Mouse (Mus musculus) MEL (cell line): ENCODE measurements around the gene Tmco4. TPM values are rescaled to one million over a fixed set of nuclear protein-coding genes. Genes with fewer than 3 reads are reported as not detected.

Experiments
- DNase-seq: peaks from one replicate; pipeline ENCODE4 v3.0.0; 2011; ENCODE audit warnings: low read depth, low spot score
- H3K27ac ChIP-seq: 2 replicates; pipeline ENCODE4 v1.5.1; 2012; ENCODE audit warnings: low read depth, mild to moderate bottlenecking, control low read depth, low read length, moderate library complexity; ENCODE audit not compliant: control insufficient read depth
- H3K27me3 ChIP-seq, 2 experiments: fragments of 150-350 bp in 1 of 2; sonication (generic) in 1 of 2; 2 replicates each; pipeline ENCODE4 v1.6.1; 2012; ENCODE audit warnings: low read length in 2 of 2, mild to moderate bottlenecking in 2 of 2, improper control_type of control experiment in 1 of 2, moderate library complexity in 1 of 2; ENCODE audit not compliant: insufficient read depth in 2 of 2, control insufficient read depth in 1 of 2
- H3K36me3 ChIP-seq, 2 experiments: 2 replicates each; pipeline ENCODE4 v1.6.1; 2012 to 2014; ENCODE audit warnings: low read length in 2 of 2, improper control_type of control experiment in 1 of 2, inconsistent platforms in 1 of 2, mild to moderate bottlenecking in 1 of 2; ENCODE audit not compliant: insufficient read depth in 2 of 2, control insufficient read depth in 1 of 2
- H3K4me1 ChIP-seq, 2 experiments: fragments of 150-350 bp in 1 of 2; sonication (generic) in 1 of 2; 2 replicates each; pipeline ENCODE4 v1.6.1; 2012; ENCODE audit warnings: low read length in 2 of 2, improper control_type of control experiment in 1 of 2, mild to moderate bottlenecking in 1 of 2; ENCODE audit not compliant: insufficient read depth in 2 of 2, control insufficient read depth in 1 of 2
- H3K4me3 ChIP-seq, 2 experiments: fragments of 150-350 bp in 1 of 2; sonication (generic) in 1 of 2; 2 replicates each; pipeline ENCODE4 v1.5.1; 2012; ENCODE audit warnings: low read depth in 2 of 2, low read length in 2 of 2, mild to moderate bottlenecking in 2 of 2, moderate library complexity in 2 of 2, control low read depth in 1 of 2, improper control_type of control experiment in 1 of 2; ENCODE audit not compliant: control insufficient read depth in 1 of 2, insufficient read depth in 1 of 2
- H3K79me2 ChIP-seq: 2 replicates; pipeline ENCODE4 v1.6.1; 2012; ENCODE audit warnings: mild to moderate bottlenecking, low read length, moderate library complexity; ENCODE audit not compliant: control insufficient read depth, poor library complexity, insufficient read depth
- H3K9ac ChIP-seq: 2 replicates; pipeline ENCODE4 v1.6.1; 2012; ENCODE audit warnings: low read depth, mild to moderate bottlenecking, control low read depth, low read length, moderate library complexity; ENCODE audit not compliant: control insufficient read depth, poor library complexity, severe bottlenecking
- H3K9me3 ChIP-seq: fragments of 150-350 bp; sonication (generic); replicated peaks from 2 replicates; pipeline ENCODE4 v1.6.1; 2012; ENCODE audit warnings: mild to moderate bottlenecking, low read length, improper control_type of control experiment, moderate library complexity; ENCODE audit not compliant: insufficient read depth
- BHLHE40 ChIP-seq: IDR thresholded peaks from 2 replicates; pipeline ENCODE4 v1.6.1; 2012; ENCODE audit warnings: low read depth, mild to moderate bottlenecking, inconsistent platforms, low read length, improper control_type of control experiment, borderline replicate concordance
- CHD2 ChIP-seq: IDR thresholded peaks from 2 replicates; pipeline ENCODE4 v1.6.1; 2011; ENCODE audit warnings: low read length, improper control_type of control experiment
- CTCF ChIP-seq, 3 experiments: IDR thresholded peaks in 2 of 3; conservative IDR thresholded peaks in 1 of 3; 2 replicates each; pipeline ENCODE4 v1.5.1; 2011 to 2012; ENCODE audit warnings: low read length in 3 of 3, low read depth in 2 of 3, mild to moderate bottlenecking in 2 of 3, improper control_type of control experiment in 1 of 3, inconsistent platforms in 1 of 3, mixed read lengths in 1 of 3, moderate library complexity in 1 of 3; ENCODE audit not compliant: control insufficient read depth in 1 of 3, insufficient read depth in 1 of 3, poor library complexity in 1 of 3, severe bottlenecking in 1 of 3
- GABPA ChIP-seq: IDR thresholded peaks from 2 replicates; pipeline ENCODE4 v1.6.1; 2012; ENCODE audit warnings: low read depth, mild to moderate bottlenecking, inconsistent platforms, low read length, improper control_type of control experiment, moderate library complexity
- HCFC1 ChIP-seq: IDR thresholded peaks from 2 replicates; pipeline ENCODE4 v1.6.1; 2012; ENCODE audit warnings: low read depth, mild to moderate bottlenecking, inconsistent platforms, low read length, improper control_type of control experiment, moderate library complexity
- KAT2A ChIP-seq: conservative IDR thresholded peaks from 2 replicates; pipeline ENCODE4 v1.6.1; 2012; ENCODE audit warnings: low read depth, low read length, improper control_type of control experiment, inconsistent platforms
- MAFK ChIP-seq: IDR thresholded peaks from 2 replicates; pipeline ENCODE4 v1.6.1; 2011; ENCODE audit warnings: low read depth, mild to moderate bottlenecking, low read length, improper control_type of control experiment, borderline replicate concordance
- MAX ChIP-seq: IDR thresholded peaks from 2 replicates; pipeline ENCODE4 v1.6.1; 2011; ENCODE audit warnings: low read length, improper control_type of control experiment
- MEF2A ChIP-seq: IDR thresholded peaks from 2 replicates; pipeline ENCODE4 v1.6.1; 2014; ENCODE audit warnings: low read depth, mild to moderate bottlenecking, inconsistent platforms, low read length, improper control_type of control experiment; ENCODE audit not compliant: poor library complexity, insufficient replicate concordance, severe bottlenecking; ENCODE audit errors: extremely low read depth
- MYB ChIP-seq: IDR thresholded peaks from 2 replicates; pipeline ENCODE4 v1.6.1; 2011; ENCODE audit warnings: mild to moderate bottlenecking, low read depth, low read length, improper control_type of control experiment
- MYC ChIP-seq: IDR thresholded peaks from 2 replicates; pipeline ENCODE4 v1.6.1; 2011; ENCODE audit warnings: low read depth, mild to moderate bottlenecking, low read length, improper control_type of control experiment, moderate library complexity
- NELFE ChIP-seq: IDR thresholded peaks from 2 replicates; pipeline ENCODE4 v1.6.1; 2011; ENCODE audit warnings: low read depth, low read length, improper control_type of control experiment
- NRF1 ChIP-seq: IDR thresholded peaks from 2 replicates; pipeline ENCODE4 v1.6.1; 2014; ENCODE audit warnings: low read depth, mild to moderate bottlenecking, inconsistent platforms, low read length, improper control_type of control experiment, moderate library complexity; ENCODE audit not compliant: poor library complexity, insufficient read depth, severe bottlenecking
- POLR2A ChIP-seq, 2 experiments: IDR thresholded peaks; 2 replicates each; pipeline ENCODE4 v1.6.1; 2011 to 2012; ENCODE audit warnings: low read length in 2 of 2, mild to moderate bottlenecking in 2 of 2, control low read depth in 1 of 2, improper control_type of control experiment in 1 of 2, low read depth in 1 of 2, moderate library complexity in 1 of 2; ENCODE audit not compliant: control insufficient read depth in 1 of 2, insufficient read depth in 1 of 2, poor library complexity in 1 of 2
- POLR2AphosphoS2 ChIP-seq: IDR thresholded peaks from 2 replicates; pipeline ENCODE4 v1.6.1; 2011; ENCODE audit warnings: low read length, improper control_type of control experiment
- POLR2AphosphoS5 ChIP-seq: IDR thresholded peaks from 2 replicates; pipeline ENCODE4 v1.6.1; 2012; ENCODE audit warnings: low read depth, borderline replicate concordance, mild to moderate bottlenecking, inconsistent platforms, low read length, moderate library complexity, mixed read lengths
- RAD21 ChIP-seq: IDR thresholded peaks from 2 replicates; pipeline ENCODE4 v1.6.1; 2011; ENCODE audit warnings: mild to moderate bottlenecking, low read depth, low read length, improper control_type of control experiment
- RCOR1 ChIP-seq: IDR thresholded peaks from 2 replicates; pipeline ENCODE4 v1.6.1; 2012; ENCODE audit warnings: low read depth, mild to moderate bottlenecking, inconsistent platforms, low read length, improper control_type of control experiment
- SIN3A ChIP-seq: IDR thresholded peaks from 2 replicates; pipeline ENCODE4 v1.6.1; 2012; ENCODE audit warnings: low read length, improper control_type of control experiment, inconsistent platforms
- SMC3 ChIP-seq: IDR thresholded peaks from 2 replicates; pipeline ENCODE4 v1.6.1; 2011; ENCODE audit warnings: low read depth, low read length, improper control_type of control experiment
- TCF12 ChIP-seq: IDR thresholded peaks from 2 replicates; pipeline ENCODE4 v1.6.1; 2014; ENCODE audit warnings: low read depth, mild to moderate bottlenecking, inconsistent platforms, low read length, improper control_type of control experiment, moderate library complexity
- USF2 ChIP-seq, 2 experiments: IDR thresholded peaks; 2 replicates each; pipeline ENCODE4 v1.6.1; 2011 to 2012; ENCODE audit warnings: improper control_type of control experiment in 2 of 2, low read length in 2 of 2, borderline replicate concordance in 1 of 2, inconsistent platforms in 1 of 2, low read depth in 1 of 2, mild to moderate bottlenecking in 1 of 2; ENCODE audit not compliant: insufficient read depth in 1 of 2
- ZC3H11A ChIP-seq: IDR thresholded peaks from 2 replicates; pipeline ENCODE4 v1.6.1; 2012; ENCODE audit warnings: low read depth, mild to moderate bottlenecking, inconsistent platforms, low read length, improper control_type of control experiment
- ZKSCAN1 ChIP-seq: IDR thresholded peaks from 2 replicates; pipeline ENCODE4 v1.6.1; 2012; ENCODE audit warnings: low read depth, mild to moderate bottlenecking, inconsistent platforms, low read length, improper control_type of control experiment, moderate library complexity
- ZMIZ1 ChIP-seq: IDR thresholded peaks from 2 replicates; pipeline ENCODE4 v1.6.1; 2012; ENCODE audit warnings: low read depth, mild to moderate bottlenecking, inconsistent platforms, low read length, improper control_type of control experiment, moderate library complexity
- ZNF384 ChIP-seq: IDR thresholded peaks from 2 replicates; pipeline ENCODE4 v1.6.1; 2012; ENCODE audit warnings: low read depth, mild to moderate bottlenecking, inconsistent platforms, low read length, improper control_type of control experiment
- polyA plus RNA-seq, 2 experiments: library from polyadenylated mRNA; stranded (reverse) in 1 of 2; unstranded in 1 of 2; fragments of >175 nt in 1 of 2; fragments of >200 nt in 1 of 2; gene quantifications; 2 replicates each; pipeline versions ENCODE4 v1.2.1 to v1.2.4; 2012; ENCODE audit warnings: low replicate concordance in 2 of 2, low read depth in 1 of 2; ENCODE audit not compliant: insufficient read length in 2 of 2, insufficient read depth in 1 of 2, missing spikeins in 1 of 2
- total RNA-seq: library from RNA; depleted of rRNA; stranded (reverse); fragments of 300-350 nt; gene quantifications from 2 replicates; pipeline ENCODE4 v1.2.3, GENCODE M21; 2012

Gene Tmco4
- total and polyA plus RNA-seq, 3 experiments, result 16.5 to 24.7 TPM; not detected in 1

DNA sequence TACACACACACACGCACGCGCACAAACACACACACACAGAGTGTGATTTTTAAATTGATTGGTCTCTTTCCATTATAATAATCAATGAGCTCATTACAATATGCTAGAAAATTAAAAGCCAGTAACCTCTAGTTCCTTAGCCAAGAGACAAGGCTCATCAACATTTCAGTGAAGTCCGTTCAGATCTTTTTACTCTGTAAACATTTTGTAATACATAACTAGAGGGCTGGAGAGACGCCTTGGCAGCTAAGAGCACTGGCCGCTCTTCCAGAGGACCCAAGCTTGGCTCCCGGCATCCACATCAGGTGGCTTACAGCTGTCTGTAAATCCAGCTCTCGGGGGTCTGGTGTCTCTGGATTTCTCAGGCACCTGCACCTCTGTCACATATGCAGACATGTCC lies 7.3 kb downstream of the Tmco4 start:
- no peak overlapping the region for H3K9ac ChIP-seq
- no peaks in the 10 kb centered on the region for H3K27me3 ChIP-seq
- no peaks in the 10 kb centered on the region for H3K9me3 ChIP-seq
- TF ChIP-seq POLR2AphosphoS2, result no peak
- TF ChIP-seq SIN3A, result no peak
- no peak for TF ChIP-seq GABPA
- no peak for TF ChIP-seq ZNF384
- TF ChIP-seq POLR2AphosphoS5, result no peak
- no peak for TF ChIP-seq MAFK
- TF ChIP-seq NRF1, result no peak
- no peak for TF ChIP-seq ZMIZ1
- no peak for TF ChIP-seq ZKSCAN1
- no peak for TF ChIP-seq TCF12
- TF ChIP-seq POLR2A (IDR thresholded peaks at IDR 0.05; ENCODE audit: control insufficient read depth in 1 of 2, insufficient read depth in 1 of 2, low read depth in 1 of 2, low read length in 2 of 2, poor library complexity in 1 of 2), result no peak
- no peak for TF ChIP-seq MYB
- no peak for TF ChIP-seq BHLHE40
- TF ChIP-seq CTCF (IDR thresholded peaks at IDR 0.05 in 2 of 3, conservative IDR thresholded peaks at IDR 0.05 in 1 of 3; ENCODE audit: control insufficient read depth in 1 of 3, insufficient read depth in 1 of 3, low read depth in 2 of 3, low read length in 3 of 3, poor library complexity in 1 of 3, severe bottlenecking in 1 of 3), result no peak
- no peak for TF ChIP-seq KAT2A
- TF ChIP-seq MEF2A, result no peak
- TF ChIP-seq ZC3H11A, result no peak
- TF ChIP-seq, all 39 proteins: peak for 0
- H3K36me3 ChIP-seq, result no peaks in the 10 kb centered on the region; a peak in 1 of 4 replicates
- no peak for DNase-seq
- no peaks in the 10 kb centered on the region for H3K4me1 ChIP-seq
- no peak overlapping the region for H3K27ac ChIP-seq
- H3K79me2 ChIP-seq, result no peaks in the 10 kb centered on the region
- no peak overlapping the region for H3K4me3 ChIP-seq

DNA sequence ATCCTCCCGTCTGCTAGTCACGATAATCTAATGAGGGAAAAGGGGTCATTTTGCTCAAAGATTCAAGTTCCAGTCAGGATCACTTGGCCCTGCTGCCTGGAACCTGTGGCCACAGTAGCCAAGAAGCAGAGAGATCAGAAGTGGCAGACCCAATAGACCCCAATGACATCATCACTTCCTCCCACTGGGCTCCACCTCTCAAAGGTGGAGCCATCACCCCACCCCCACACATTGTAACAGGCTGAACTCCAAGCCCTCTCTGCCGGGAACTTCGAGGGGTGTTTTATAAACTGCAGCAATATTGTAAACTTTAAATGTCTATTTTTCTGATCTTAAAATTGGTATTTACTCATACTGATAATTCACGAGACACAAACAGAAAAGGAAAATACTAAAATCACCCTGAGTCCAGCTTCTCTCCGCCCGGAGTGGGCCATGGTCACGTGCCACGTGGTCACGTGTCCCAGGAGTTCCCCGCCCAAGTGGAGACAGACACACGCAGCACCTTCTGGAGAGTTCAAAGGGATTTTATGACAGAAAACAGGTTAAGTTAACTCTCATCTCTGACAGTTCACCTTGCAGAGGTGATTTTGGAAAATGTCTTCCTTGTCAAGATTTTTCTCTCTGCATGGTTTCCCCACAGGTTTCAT lies 8.2 kb downstream of the Tmco4 start:
- no peak for TF ChIP-seq ZKSCAN1
- no peak for TF ChIP-seq RCOR1
- no peak for TF ChIP-seq MEF2A
- TF ChIP-seq CTCF (IDR thresholded peaks at IDR 0.05 in 2 of 3, conservative IDR thresholded peaks at IDR 0.05 in 1 of 3; ENCODE audit: control insufficient read depth in 1 of 3, insufficient read depth in 1 of 3, low read depth in 2 of 3, low read length in 3 of 3, poor library complexity in 1 of 3, severe bottlenecking in 1 of 3), result no peak
- TF ChIP-seq MYC, result no peak
- TF ChIP-seq MAX, result no peak
- TF ChIP-seq USF2 (IDR thresholded peaks at IDR 0.05; ENCODE audit: borderline replicate concordance in 1 of 2, insufficient read depth in 1 of 2, low read depth in 1 of 2, low read length in 2 of 2), result no peak
- no peak for TF ChIP-seq SMC3
- no peak for TF ChIP-seq HCFC1
- TF ChIP-seq ZMIZ1, result no peak
- no peak for TF ChIP-seq POLR2A (IDR thresholded peaks at IDR 0.05; ENCODE audit: control insufficient read depth in 1 of 2, insufficient read depth in 1 of 2, low read depth in 1 of 2, low read length in 2 of 2, poor library complexity in 1 of 2)
- no peak for TF ChIP-seq MAFK
- no peak for TF ChIP-seq GABPA
- no peak for TF ChIP-seq RAD21
- TF ChIP-seq CHD2, result no peak
- no peak for TF ChIP-seq NELFE
- TF ChIP-seq, all 39 proteins: peak for 0
- Histone ChIP-seq H3K36me3 (no peaks in the 10 kb centered on the region; a peak in 1 of 4 replicates), H3K4me1 (no peaks in the 10 kb centered on the region), H3K4me3 (no peak overlapping the region), H3K9ac (no peak overlapping the region), H3K9me3 (no peaks in the 10 kb centered on the region), H3K79me2 (no peaks in the 10 kb centered on the region), H3K27me3 (no peaks in the 10 kb centered on the region), H3K27ac (no peak overlapping the region)
- DNase-seq, result no peak
